Mouse (Mus musculus): ENCODE data around the gene H2al1g.
"Not testable (repeated sequence)": the region's sequence is repeated elsewhere in the genome, so short reads cannot be mapped to it uniquely, and the experiment has no call there.

- not testable (repeated sequence) for TF ChIP-seq POLR2AphosphoS5 (IDR thresholded peaks at IDR 0.05; ENCODE audit: borderline replicate concordance, low read depth, low read length); EP300 (IDR thresholded peaks at IDR 0.05; ENCODE audit: low read depth in 1 of 2, low read length in 2 of 2); MYB (IDR thresholded peaks at IDR 0.05; ENCODE audit: low read depth, low read length); CTCF (IDR thresholded peaks at IDR 0.05 in 2 of 3, conservative IDR thresholded peaks at IDR 0.05 in 1 of 3; ENCODE audit: control insufficient read depth in 1 of 3, insufficient read depth in 1 of 3, low read depth in 2 of 3, low read length in 3 of 3, poor library complexity in 1 of 3, severe bottlenecking in 1 of 3); POLR2A (IDR thresholded peaks at IDR 0.05; ENCODE audit: control insufficient read depth in 1 of 2, insufficient read depth in 1 of 2, low read depth in 1 of 2, low read length in 2 of 2, poor library complexity in 1 of 2); ZNF384 (IDR thresholded peaks at IDR 0.05; ENCODE audit: low read depth, low read length); KAT2A (conservative IDR thresholded peaks at IDR 0.05; ENCODE audit: low read depth, low read length); MAFK (IDR thresholded peaks at IDR 0.05; ENCODE audit: borderline replicate concordance, low read depth, low read length); MEF2A (IDR thresholded peaks at IDR 0.05; ENCODE audit: extremely low read depth, insufficient replicate concordance, low read depth, low read length, poor library complexity, severe bottlenecking); SMC3 (IDR thresholded peaks at IDR 0.05; ENCODE audit: low read depth, low read length)
Measured at GRCm38 (mm10) chrX:11311634-11312033, 6.4 kb upstream of the H2al1g start, which contains the start of gene H2al1e.

Data from MEL (cell line).